20 mouse cellular contexts compared by ENCODE assay signal in genomic region chr9:43067896-43068295, GRCm38 (mm10). TPM values are rescaled to one million over a fixed set of nuclear protein-coding genes. Genes with fewer than 3 reads are reported as not detected.
DNase-seq lines count a peak whose midpoint lies in the region; ATAC-seq and TF ChIP-seq lines count a peak whose summit lies in the region.
"Had no signal": no experiment of that assay in that cellular context is flagged by ENCODE, and none has a peak within 500 bp of the region (broad histone marks: within the 10 kb centered on the region; RNA-seq: fewer than 3 reads in every experiment).

No protein-coding gene starts in this region.

- no peak for TF ChIP-seq CTCF in lung, embryonic 14.5 days (IDR thresholded peaks at IDR 0.05; ENCODE audit: low read depth)
- no peak for TF ChIP-seq CTCF in hindbrain, postnatal 0 days (IDR thresholded peaks at IDR 0.05; ENCODE audit: low read depth)

- 0 out of 2 replicates have a peak, but pooled peaks cover 5% of the 10 kb centered on the region for H3K4me1 ChIP-seq in lung, embryonic 14.5 days (ENCODE audit: insufficient read depth)
- peaks cover 10% of the 10 kb centered on the region; the same call in 1 of the 2 replicates for H3K4me1 ChIP-seq in hindbrain, postnatal 0 days (ENCODE audit: insufficient read depth, low read length)
- H3K4me1 ChIP-seq in neural tube, embryonic 15.5 days: peaks cover 46% of the 10 kb centered on the region

- no peaks in the 10 kb centered on the region for H3K9me3 ChIP-seq in lung, embryonic 14.5 days (ENCODE audit: low read depth, low read length)
- H3K9me3 ChIP-seq in hindbrain, postnatal 0 days (ENCODE audit: low read length): no peaks in the 10 kb centered on the region
- H3K9me3 ChIP-seq in neural tube, embryonic 15.5 days (replicated peaks): no peaks in the 10 kb centered on the region
- H3K9me3 ChIP-seq: embryonic facial prominence, embryonic 15.5 days; heart, embryonic 12.5 days; limb, embryonic 12.5 days had no signal

- H3K27ac ChIP-seq in lung, embryonic 14.5 days (ENCODE audit: low read depth): 0 out of 2 replicates have a peak overlapping the region, but pooled peaks have one; percentile 8
- H3K27ac ChIP-seq in hindbrain, postnatal 0 days: no peak overlapping the region
- H3K27ac ChIP-seq in neural tube, embryonic 15.5 days (replicated peaks): no peak overlapping the region
- H3K27ac ChIP-seq: embryonic facial prominence, embryonic 15.5 days; kidney, postnatal 0 days; limb, embryonic 12.5 days; liver, embryonic 14.5 days had no signal

- H3K4me3 ChIP-seq in lung, embryonic 14.5 days (ENCODE audit: low read depth, low read length): no peak overlapping the region
- H3K4me3 ChIP-seq in hindbrain, postnatal 0 days (ENCODE audit: low read length): no peak overlapping the region
- 0 out of 2 replicates have a peak overlapping the region, but pooled peaks have one; percentile 11 for H3K4me3 ChIP-seq in neural tube, embryonic 15.5 days (replicated peaks)
- H3K4me3 ChIP-seq: embryonic facial prominence, embryonic 15.5 days; heart, embryonic 12.5 days; limb, embryonic 12.5 days had no signal

- H3K36me3 ChIP-seq in lung, embryonic 14.5 days (ENCODE audit: insufficient read depth): no peaks in the 10 kb centered on the region
- H3K36me3 ChIP-seq in hindbrain, postnatal 0 days (ENCODE audit: insufficient read depth, low read length): no peaks in the 10 kb centered on the region
- no peaks in the 10 kb centered on the region for H3K36me3 ChIP-seq in neural tube, embryonic 15.5 days
- H3K36me3 ChIP-seq: embryonic facial prominence, embryonic 15.5 days; heart, embryonic 12.5 days; limb, embryonic 12.5 days had no signal

- ATAC-seq in lung, embryonic 14.5 days (ENCODE audit: insufficient read depth): no peak
- no peak for ATAC-seq in hindbrain, postnatal 0 days
- ATAC-seq in neural tube, embryonic 15.5 days (ENCODE audit: low FRiP score): no peak
- ATAC-seq: inflammation-experienced regulatory T-cells, adult 6 months had no signal

- 61% methylated on average over 3 of the region's 3 CpGs for WGBS in lung, embryonic 14.5 days
- WGBS in hindbrain, postnatal 0 days: 76% methylated on average over 3 of the region's 3 CpGs
- 88% methylated on average over 3 of the region's 3 CpGs for WGBS in neural tube, embryonic 15.5 days

- DNase-seq in heart, adult 11 months: peak; percentile 84
- DNase-seq in heart, adult 8-10 months (ENCODE audit: low spot score): no peak
- DNase-seq in lung, embryonic 14.5 days: peak; percentile 15
- no peak for DNase-seq in lung, postnatal 10 days
- DNase-seq in hindbrain, postnatal 0 days (ENCODE audit: low spot score): no peak
- no peak for DNase-seq in adrenal gland, postnatal 25 days
- DNase-seq: adrenal gland, postnatal 36 days; B cell, adult 2 months; cerebellum, adult 11-12 months; cerebellum, postnatal 25 days; heart, postnatal 14 days; spleen, adult 18-20 months; thymus, adult 2 months had no signal

- no peaks in the 10 kb centered on the region for H3K27me3 ChIP-seq in lung, embryonic 14.5 days (ENCODE audit: insufficient read depth, low read length)
- no peaks in the 10 kb centered on the region for H3K27me3 ChIP-seq in hindbrain, postnatal 0 days (ENCODE audit: insufficient read depth, low read length)
- H3K27me3 ChIP-seq in neural tube, embryonic 15.5 days (replicated peaks): no peaks in the 10 kb centered on the region
- H3K27me3 ChIP-seq: embryonic facial prominence, embryonic 15.5 days; heart, embryonic 12.5 days; limb, embryonic 12.5 days had no signal

- no peak overlapping the region for H3K9ac ChIP-seq in lung, embryonic 14.5 days
- no peak overlapping the region for H3K9ac ChIP-seq in hindbrain, postnatal 0 days (replicated peaks; ENCODE audit: low read length)
- no peak overlapping the region for H3K9ac ChIP-seq in neural tube, embryonic 15.5 days (replicated peaks)
- H3K9ac ChIP-seq: embryonic facial prominence, embryonic 15.5 days; heart, embryonic 12.5 days; limb, embryonic 12.5 days; liver, embryonic 14.5 days had no signal

- H3K4me2 ChIP-seq in lung, embryonic 14.5 days: no peak overlapping the region
- H3K4me2 ChIP-seq in hindbrain, postnatal 0 days (ENCODE audit: low read depth, low read length): peak overlapping the region; percentile 57
- H3K4me2 ChIP-seq in neural tube, embryonic 15.5 days: peak overlapping the region; percentile 54
- H3K4me2 ChIP-seq: embryonic facial prominence, embryonic 15.5 days; heart, embryonic 12.5 days; limb, embryonic 12.5 days had no signal

RNA-seq across cellular contexts. Expression of gene Arhgef12, which starts 39.1 kb away (rescaled TPM):
- 100 to 1,000 TPM; 132 to 160 (median 141) TPM for total RNA-seq in heart, adult 8-10 months (2022)
- 19.1 and 24.7 TPM in 2 replicates for polyA plus RNA-seq in lung, embryonic 14.5 days (2014; fragmentation: Nextera tagmentation; extraction: Ambion mirVana)
- 86.0 and 116 TPM in 2 replicates for total RNA-seq in hindbrain, postnatal 0 days (2014; rRNA removed)
- 14.0 and 14.9 TPM in 2 replicates for polyA plus RNA-seq in hindbrain, postnatal 0 days (2015; fragmentation: Nextera tagmentation; extraction: Ambion mirVana)
- 19.9 and 23.2 TPM in 2 replicates for polyA plus RNA-seq in neural tube, embryonic 15.5 days (2015; fragmentation: Nextera tagmentation; extraction: Ambion mirVana)
- total RNA-seq in adrenal gland, postnatal 25 days (2021): 137 and 142 TPM in 2 replicates

RNA-seq across cellular contexts. Expression of gene Tmem136, which starts 48.5 kb away (rescaled TPM):
- 1 to 10 TPM; 3.9 to 7.5 (median 6.6) TPM for total RNA-seq in heart, adult 8-10 months (2022)
- polyA plus RNA-seq in lung, embryonic 14.5 days (2014; fragmentation: Nextera tagmentation; extraction: Ambion mirVana): 5.3 and 5.9 TPM in 2 replicates
- 11.6 and 14.4 TPM in 2 replicates for total RNA-seq in hindbrain, postnatal 0 days (2014; rRNA removed)
- polyA plus RNA-seq in hindbrain, postnatal 0 days (2015; fragmentation: Nextera tagmentation; extraction: Ambion mirVana): 8.4 and 8.8 TPM in 2 replicates
- polyA plus RNA-seq in neural tube, embryonic 15.5 days (2015; fragmentation: Nextera tagmentation; extraction: Ambion mirVana): 9.3 and 11.0 TPM in 2 replicates
- 4.4 and 5.7 TPM in 2 replicates for total RNA-seq in adrenal gland, postnatal 25 days (2021)

Comparison
In these comparisons a context has a peak if more than half of its experiments do, and no peak if none do; other contexts are left out.
1. DNase-seq: peak in heart, adult 11 months (single experiment) and lung, embryonic 14.5 days (single experiment); none in heart, adult 8-10 months (single experiment), lung, postnatal 10 days (single experiment), hindbrain, postnatal 0 days (single experiment) and adrenal gland, postnatal 25 days (single experiment).